Mouse (Mus musculus): ENCODE results near the gene Nprl3. TPM values are rescaled to one million over a fixed set of nuclear protein-coding genes. Genes with fewer than 3 reads are reported as not detected.
"Not testable (repeated sequence)": the region's sequence is repeated elsewhere in the genome, so short reads cannot be mapped to it uniquely, and the experiment has no call there.

Gene Nprl3
- polyA plus RNA-seq, 1 experiment from 2014 or later = 41.8 TPM

DNA sequence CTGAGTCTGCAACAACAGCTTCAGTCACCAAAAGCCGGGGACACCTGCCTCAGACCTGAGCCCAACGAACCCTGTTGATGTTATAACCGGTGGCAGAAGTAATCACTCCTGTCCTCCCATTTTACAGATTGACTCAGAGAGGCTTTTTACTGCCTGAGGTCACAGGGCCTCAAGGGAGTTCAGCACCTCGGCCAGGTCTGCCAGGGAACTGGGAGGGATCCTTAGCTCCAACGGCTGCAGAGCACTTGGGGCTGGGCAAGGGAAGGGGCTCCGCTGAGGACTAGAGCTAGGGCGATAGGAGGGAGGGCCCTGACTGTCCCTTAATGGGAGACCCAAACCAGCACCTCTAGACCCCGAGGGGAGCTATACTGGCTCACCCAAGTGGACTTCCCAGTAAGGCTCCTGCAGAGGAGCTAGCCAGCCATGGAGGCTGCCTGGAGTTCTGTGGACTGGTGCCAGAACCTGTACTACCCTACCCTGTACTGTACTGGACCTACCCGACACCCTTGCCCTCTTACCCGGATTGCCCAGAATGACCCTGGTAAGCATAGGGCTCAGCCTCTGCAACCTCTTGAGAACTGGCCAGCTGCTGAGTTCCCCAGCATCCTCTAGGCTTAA, 46.8 kb downstream of the Nprl3 start:
- Histone ChIP-seq H3K4me1 (peaks cover 76% of the 10 kb centered on the region), H3K9ac (peak overlapping the region; percentile 91), H3K36me3 (peaks cover 8% of the 10 kb centered on the region), H3K27me3 (no peaks in the 10 kb centered on the region), H3K4me3 (peak overlapping the region; percentile 87), H3K9me3 (no peaks in the 10 kb centered on the region), H3K4me2 (peak overlapping the region; percentile 70), H3K27ac (peak overlapping the region; percentile 96)
- 32% methylated on average over 10 of the region's 10 CpGs for WGBS
- ATAC-seq (ENCODE audit: insufficient number of reproducible peaks, low FRiP score, low TSS enrichment, low read depth) = peak; percentile 22

- Histone ChIP-seq H3K27me3 (no peaks in the 10 kb centered on the region), H3K36me3 (peaks cover 22% of the 10 kb centered on the region), H3K4me1 (peaks cover 61% of the 10 kb centered on the region), H3K27ac (no peak overlapping the region), H3K4me2 (no peak overlapping the region), H3K4me3 (no peak overlapping the region), H3K9me3 (no peaks in the 10 kb centered on the region), H3K9ac (no peak overlapping the region)
- WGBS = 90% methylated on average over 10 of the region's 10 CpGs
- ATAC-seq (ENCODE audit: insufficient number of reproducible peaks, low FRiP score, low TSS enrichment, low read depth) = no peak
These were observed 48.2 kb downstream of the Nprl3 start for GRCm38 (mm10) chr11:32219287-32219686.

DNA sequence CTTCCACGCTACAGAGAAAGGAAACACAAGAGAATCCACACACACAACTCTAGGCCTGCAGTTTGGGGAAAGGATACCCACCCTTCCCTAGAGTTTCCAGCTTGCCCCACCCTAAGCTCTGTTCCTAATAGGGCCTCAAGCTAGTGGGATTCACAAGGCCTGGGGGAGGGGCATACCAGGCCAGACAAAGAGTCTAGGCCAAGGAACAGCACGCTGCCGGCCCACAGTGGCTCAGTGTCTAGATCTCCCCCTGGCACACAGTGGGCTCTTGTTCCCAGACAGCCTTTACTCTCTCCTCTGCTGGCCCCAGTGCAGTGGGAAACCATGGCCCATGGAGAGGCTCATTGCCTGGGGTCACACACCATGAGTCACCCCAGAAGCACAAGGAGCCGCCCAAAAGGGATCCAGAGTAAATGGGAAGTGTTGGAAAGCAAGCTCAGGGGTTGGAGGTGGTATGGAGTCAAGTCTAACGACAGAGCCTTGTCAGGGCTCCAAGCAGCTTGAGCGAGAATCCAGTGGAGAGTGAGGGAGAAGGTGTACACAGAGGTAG, 48.9 kb downstream of the Nprl3 start:
- 51% methylated on average over 6 of the region's 6 CpGs for WGBS
- Histone ChIP-seq H3K27ac (peak overlapping the region; percentile 54), H3K27me3 (no peaks in the 10 kb centered on the region), H3K9me3 (no peaks in the 10 kb centered on the region), H3K4me3 (no peak overlapping the region), H3K36me3 (peaks cover 29% of the 10 kb centered on the region), H3K9ac (no peak overlapping the region), H3K4me1 (peaks cover 54% of the 10 kb centered on the region), H3K4me2 (no peak overlapping the region)
- no peak for ATAC-seq (ENCODE audit: insufficient number of reproducible peaks, low FRiP score, low TSS enrichment, low read depth)

DNA sequence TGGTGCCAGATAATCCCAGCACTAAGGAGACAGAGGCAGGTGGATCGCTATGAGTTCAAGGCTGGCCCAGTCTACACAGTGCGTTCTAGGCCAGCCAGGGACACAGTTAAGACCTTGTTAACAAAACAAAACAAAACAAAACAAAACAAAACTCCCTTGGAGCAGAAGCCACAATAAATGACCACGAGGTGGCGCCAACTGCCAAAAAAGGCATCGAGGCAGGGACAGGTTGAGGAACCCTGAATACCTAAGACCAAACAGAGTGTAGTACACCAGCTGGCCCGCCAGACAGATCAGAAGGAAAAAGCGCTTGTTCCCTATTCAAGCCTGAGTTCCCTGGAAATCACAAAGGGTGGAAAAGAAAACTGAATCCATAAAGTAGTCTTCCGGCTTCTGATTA, 50.7 kb downstream of the Nprl3 start:
- 26% methylated on average over 8 of the region's 8 CpGs for WGBS
- ATAC-seq (ENCODE audit: insufficient number of reproducible peaks, low FRiP score, low TSS enrichment, low read depth) = no peak

DNA sequence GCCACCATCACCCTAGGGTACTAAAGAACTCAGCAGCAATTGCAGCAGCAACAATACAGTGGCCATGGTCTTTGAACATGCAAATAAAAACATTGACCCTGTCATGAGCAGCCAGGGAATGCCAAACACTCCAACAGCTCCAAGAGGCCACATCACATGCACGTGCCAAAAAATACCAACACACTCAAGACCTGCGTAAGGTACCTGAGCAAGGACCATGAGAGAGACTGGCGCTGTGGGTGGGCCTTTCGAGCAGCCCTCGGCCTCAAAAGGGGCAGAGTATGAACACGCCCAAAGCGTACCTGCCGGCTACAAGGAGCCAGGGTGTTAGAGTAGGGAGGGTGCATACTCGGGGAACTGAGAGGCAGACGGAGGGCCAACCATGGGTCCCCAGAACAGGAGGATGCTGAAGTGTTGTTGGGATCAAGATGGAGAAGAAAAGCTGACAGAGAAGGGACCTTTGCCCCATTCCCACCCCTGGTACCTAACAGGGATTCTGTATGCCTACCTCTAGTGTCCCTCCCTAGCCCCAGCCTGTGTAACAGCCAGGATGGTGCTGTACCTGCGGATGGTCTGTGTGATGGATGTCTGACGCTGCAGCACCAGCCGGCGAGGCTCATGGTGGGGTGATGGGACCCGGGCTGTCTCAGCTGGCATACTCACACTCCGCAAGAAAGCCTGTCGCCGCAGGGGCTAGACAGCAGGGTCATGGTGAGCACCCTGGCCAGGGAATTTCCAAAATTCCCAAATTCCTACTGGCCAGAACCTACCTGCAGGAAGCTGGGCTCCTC, 51.9 kb downstream of the Nprl3 start:
- ATAC-seq (ENCODE audit: insufficient number of reproducible peaks, low FRiP score, low TSS enrichment, low read depth) = no peak
- H3K36me3 ChIP-seq = peaks cover 59% of the 10 kb centered on the region
- H3K4me1 ChIP-seq = peaks cover 31% of the 10 kb centered on the region
- 93% methylated on average over 18 of the region's 18 CpGs for WGBS
- no peak overlapping the region for H3K9ac ChIP-seq
- H3K27me3 ChIP-seq = no peaks in the 10 kb centered on the region
- no peak overlapping the region for H3K27ac ChIP-seq
- no peaks in the 10 kb centered on the region for H3K9me3 ChIP-seq
- no peak overlapping the region for H3K4me3 ChIP-seq
- H3K4me2 ChIP-seq = no peak overlapping the region

More for the DNA sequence above, 50.7 kb downstream of the Nprl3 start:
- H3K27me3 ChIP-seq = no peaks in the 10 kb centered on the region
- no peak overlapping the region for H3K4me2 ChIP-seq
- H3K4me3 ChIP-seq = no peak overlapping the region
- H3K9ac ChIP-seq = no peak overlapping the region
- no peak overlapping the region for H3K27ac ChIP-seq
- peaks cover 39% of the 10 kb centered on the region for H3K4me1 ChIP-seq
- peaks cover 46% of the 10 kb centered on the region for H3K36me3 ChIP-seq
- H3K9me3 ChIP-seq = no peaks in the 10 kb centered on the region

GRCm38 (mm10) chr11:32210623-32211022, 56.9 kb downstream of the Nprl3 start:
- Histone ChIP-seq H3K27me3 (no peaks in the 10 kb centered on the region), H3K4me2 (no peak overlapping the region), H3K27ac (no peak overlapping the region), H3K36me3 (peaks cover 87% of the 10 kb centered on the region), H3K4me3 (no peak overlapping the region), H3K9me3 (no peaks in the 10 kb centered on the region), H3K4me1 (peaks cover 7% of the 10 kb centered on the region), H3K9ac (no peak overlapping the region)
- no peak for ATAC-seq (ENCODE audit: insufficient number of reproducible peaks, low FRiP score, low TSS enrichment, low read depth)
- 88% methylated on average over 9 of the region's 9 CpGs for WGBS

- Histone ChIP-seq H3K27me3 (no peaks in the 10 kb centered on the region), H3K4me1 (peaks cover 13% of the 10 kb centered on the region), H3K4me3 (peak within 1 kb of the TSS; percentile 59), H3K36me3 (peaks cover 33% of the 10 kb centered on the region), H3K27ac (peak within 1 kb of the TSS; percentile 17; the same call in 1 of the 2 replicates), H3K4me2 (peak within 1 kb of the TSS; percentile 70), H3K9me3 (no peaks in the 10 kb centered on the region), H3K9ac (peak within 1 kb of the TSS; percentile 63)
- WGBS = under 1% methylated on average over 52 of the region's 52 CpGs
- ATAC-seq (ENCODE audit: insufficient number of reproducible peaks, low FRiP score, low TSS enrichment, low read depth) = peak; percentile 100
These were observed 62.2 kb downstream of the Nprl3 start, which contains the start of gene Snrnp25 for GRCm38 (mm10) chr11:32205058-32205873. Gene Snrnp25 (plus strand): TSS chr11:32205415.

DNA sequence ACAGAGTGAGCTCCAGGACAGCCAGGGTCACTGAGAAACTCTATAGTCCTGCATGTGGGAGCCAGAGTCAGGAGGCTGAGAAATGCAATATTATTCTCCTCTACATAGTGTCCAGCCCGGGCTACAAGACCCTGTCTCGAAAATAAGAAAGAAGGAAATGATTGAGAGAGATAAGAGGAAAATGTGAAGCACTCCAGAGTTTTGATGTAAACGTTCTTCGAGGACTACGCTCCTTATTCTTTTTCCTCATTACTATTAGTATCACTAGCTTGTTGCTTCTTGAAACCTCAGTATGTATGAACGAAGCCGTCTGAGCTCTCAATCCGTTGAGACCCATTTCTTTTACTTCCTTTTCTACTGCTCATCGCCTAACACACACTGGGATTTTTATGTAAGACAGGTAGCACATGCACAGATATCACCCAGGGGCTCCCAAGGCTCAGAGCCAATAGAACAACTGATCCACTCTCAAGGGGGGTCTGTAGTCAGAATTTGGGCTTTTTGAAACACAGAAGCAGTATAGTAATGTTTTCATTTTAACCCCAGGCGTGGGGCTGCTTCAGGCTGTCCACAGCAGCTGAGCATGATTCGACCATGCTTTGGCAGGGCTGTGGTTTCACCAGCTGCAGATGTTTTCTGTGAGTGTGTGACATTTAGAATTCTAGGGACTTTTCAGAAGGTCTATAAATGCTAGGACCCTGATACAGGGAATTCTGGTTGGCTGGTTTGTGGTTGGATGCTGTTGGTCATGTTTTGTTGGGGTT, 65.4 kb downstream of the Nprl3 start:
- Histone ChIP-seq H3K9ac (no peak overlapping the region), H3K4me3 (no peak overlapping the region), H3K27ac (no peak overlapping the region), H3K27me3 (no peaks in the 10 kb centered on the region), H3K36me3 (peaks cover 2% of the 10 kb centered on the region; the same call in 1 of the 2 replicates), H3K4me2 (no peak overlapping the region), H3K9me3 (no peaks in the 10 kb centered on the region), H3K4me1 (peaks cover 13% of the 10 kb centered on the region)
- no peak for ATAC-seq (ENCODE audit: insufficient number of reproducible peaks, low FRiP score, low TSS enrichment, low read depth)
- 76% methylated on average over 11 of the region's 11 CpGs for WGBS

- not testable (repeated sequence) for H3K9me3 ChIP-seq; H3K27ac ChIP-seq; H3K4me3 ChIP-seq; H3K4me2 ChIP-seq; ATAC-seq (ENCODE audit: insufficient number of reproducible peaks, low FRiP score, low TSS enrichment, low read depth); H3K27me3 ChIP-seq; H3K9ac ChIP-seq; H3K36me3 ChIP-seq; H3K4me1 ChIP-seq
- 60% methylated on average over 1 of the region's 1 CpGs for WGBS
These were observed 66.5 kb downstream of the Nprl3 start for GRCm38 (mm10) chr11:32200992-32201391.

DNA sequence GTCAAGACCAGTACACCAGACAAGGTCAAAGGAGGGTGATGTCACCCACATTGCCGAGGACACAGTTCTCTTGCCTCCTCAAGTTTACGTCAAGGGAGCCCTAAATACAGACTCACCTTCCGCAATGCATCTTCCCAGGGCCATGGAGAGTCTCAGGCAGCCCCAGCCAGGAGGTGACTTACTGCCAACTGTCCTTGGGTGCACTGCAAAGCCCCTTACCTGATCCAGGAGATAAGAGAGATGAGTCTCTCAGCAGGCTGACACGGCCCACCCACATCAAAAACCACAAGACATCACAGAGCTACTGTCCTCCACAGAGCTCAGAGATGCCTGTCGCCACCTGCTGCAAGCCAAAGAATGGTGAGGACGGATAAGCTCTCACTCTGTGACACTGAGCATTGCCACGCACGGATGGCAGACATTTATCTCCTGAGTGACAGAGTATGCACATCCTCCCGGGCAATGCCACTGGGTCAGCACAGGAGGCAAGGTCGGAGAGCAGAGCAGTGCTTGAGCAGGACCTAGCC, 67.4 kb downstream of the Nprl3 start, which contains the start of gene Il9r:
Il9r (minus strand) TSS at position 205 of the 527 bp plus-strand sequence.
- Histone ChIP-seq H3K9ac (no peak within 1 kb of the TSS), H3K36me3 (no peaks in the 10 kb centered on the region), H3K4me3 (no peak within 1 kb of the TSS), H3K27me3 (peaks cover 11% of the 10 kb centered on the region), H3K27ac (no peak within 1 kb of the TSS), H3K9me3 (no peaks in the 10 kb centered on the region), H3K4me1 (peaks cover 6% of the 10 kb centered on the region), H3K4me2 (no peak within 1 kb of the TSS)
- 66% methylated on average over 10 of the region's 10 CpGs for WGBS
- no peak for ATAC-seq (ENCODE audit: insufficient number of reproducible peaks, low FRiP score, low TSS enrichment, low read depth)

- Histone ChIP-seq H3K4me2 (no peak overlapping the region), H3K27me3 (peaks cover 14% of the 10 kb centered on the region), H3K4me3 (no peak overlapping the region), H3K9me3 (no peaks in the 10 kb centered on the region), H3K4me1 (no peaks in the 10 kb centered on the region), H3K36me3 (no peaks in the 10 kb centered on the region), H3K27ac (no peak overlapping the region), H3K9ac (no peak overlapping the region)
- ATAC-seq (ENCODE audit: insufficient number of reproducible peaks, low FRiP score, low TSS enrichment, low read depth) = no peak; the same call in 1 of the 2 replicates
- 33% methylated on average over 6 of the region's 6 CpGs for WGBS
These were observed 68.3 kb downstream of the Nprl3 start for GRCm38 (mm10) chr11:32199230-32199629.
